Mouse (Mus musculus): Measurements from ENCODE around the gene Pef1. TPM values are rescaled to one million over a fixed set of nuclear protein-coding genes. Genes with fewer than 3 reads are reported as not detected.

Pef1 gene
- polyA plus RNA-seq, 1 experiment, result 56.9 TPM

DNA sequence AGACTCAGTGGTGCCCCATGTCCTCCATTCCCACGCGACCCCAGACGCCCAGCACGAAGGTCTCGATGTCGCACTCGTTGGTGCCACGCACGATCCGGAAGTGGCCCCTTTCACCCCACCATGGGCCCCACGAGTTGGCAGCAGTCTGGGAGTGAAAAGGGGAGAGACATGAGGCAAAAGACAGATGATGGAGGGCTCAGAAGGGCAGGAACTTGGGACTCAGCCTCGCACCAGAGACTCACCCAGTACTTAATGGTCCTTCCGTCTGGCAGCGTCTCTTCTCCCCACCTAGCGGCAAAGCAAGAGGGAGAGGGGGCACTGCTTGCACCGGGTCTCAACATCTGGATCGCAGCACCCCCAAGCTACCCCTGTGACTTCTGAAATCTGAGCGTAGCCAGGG lies 63.7 kb downstream of the Pef1 start:
- Histone ChIP-seq H3K4me3 (ENCODE audit: low read depth, low read length) (no peak overlapping the region), H3K4me1 (ENCODE audit: control insufficient read depth, insufficient read depth, low read length) (no peaks in the 10 kb centered on the region), H3K9ac (ENCODE audit: low read depth, poor library complexity, severe bottlenecking) (no peak overlapping the region), H3K36me3 (ENCODE audit: control insufficient read depth, insufficient read depth, low read length, poor library complexity, severe bottlenecking) (no peaks in the 10 kb centered on the region), H3K27me3 (ENCODE audit: control insufficient read depth, insufficient read depth, low read length, poor library complexity, severe bottlenecking) (no peaks in the 10 kb centered on the region), H3K27ac (ENCODE audit: insufficient read depth, low read length) (no peak overlapping the region), H3K9me3 (replicated peaks; ENCODE audit: control insufficient read depth, insufficient read depth, low read length, poor library complexity, severe bottlenecking) (no peaks in the 10 kb centered on the region)
- no peak for TF ChIP-seq EP300 (IDR thresholded peaks at IDR 0.05; ENCODE audit: insufficient read depth, low read depth, low read length)
- TF ChIP-seq CTCF (IDR thresholded peaks at IDR 0.05; ENCODE audit: low read depth, low read length), result no peak
- no peak for TF ChIP-seq POLR2A (IDR thresholded peaks at IDR 0.05; ENCODE audit: insufficient read depth, low read length)

DNA sequence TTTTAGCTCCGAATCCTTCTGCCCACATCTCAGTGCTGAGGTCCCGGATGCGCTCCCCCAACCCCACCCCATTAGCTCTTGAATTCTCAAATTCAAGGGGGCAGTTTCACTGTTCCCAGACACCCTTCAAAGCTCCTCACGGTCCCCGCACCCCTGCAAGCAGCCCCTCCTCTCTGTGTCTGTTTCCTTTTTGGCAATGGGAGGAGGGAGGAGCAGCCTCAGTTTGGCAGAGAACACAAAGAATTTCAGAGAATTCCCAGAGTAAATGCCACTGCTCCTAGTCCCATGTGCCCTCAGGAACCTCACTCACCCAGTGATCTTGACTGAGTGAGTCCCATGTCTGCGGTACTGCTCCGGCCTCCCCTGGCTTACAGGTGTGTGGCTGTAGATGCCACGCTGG lies 64.2 kb downstream of the Pef1 start:
- no peaks in the 10 kb centered on the region for H3K27me3 ChIP-seq (ENCODE audit: control insufficient read depth, insufficient read depth, low read length, poor library complexity, severe bottlenecking)
- H3K4me1 ChIP-seq (ENCODE audit: control insufficient read depth, insufficient read depth, low read length), result no peaks in the 10 kb centered on the region
- no peaks in the 10 kb centered on the region for H3K36me3 ChIP-seq (ENCODE audit: control insufficient read depth, insufficient read depth, low read length, poor library complexity, severe bottlenecking)
- H3K9me3 ChIP-seq (replicated peaks; ENCODE audit: control insufficient read depth, insufficient read depth, low read length, poor library complexity, severe bottlenecking), result no peaks in the 10 kb centered on the region
- no peak overlapping the region for H3K9ac ChIP-seq (ENCODE audit: low read depth, poor library complexity, severe bottlenecking)
- H3K4me3 ChIP-seq (ENCODE audit: low read depth, low read length), result no peak overlapping the region
- no peak overlapping the region for H3K27ac ChIP-seq (ENCODE audit: insufficient read depth, low read length)
- no peak for TF ChIP-seq POLR2A (IDR thresholded peaks at IDR 0.05; ENCODE audit: insufficient read depth, low read length)
- no peak for TF ChIP-seq CTCF (IDR thresholded peaks at IDR 0.05; ENCODE audit: low read depth, low read length)
- TF ChIP-seq EP300 (IDR thresholded peaks at IDR 0.05; ENCODE audit: insufficient read depth, low read depth, low read length), result no peak

- Histone ChIP-seq H3K4me1 (ENCODE audit: control insufficient read depth, insufficient read depth, low read length) (peaks cover 4% of the 10 kb centered on the region), H3K27me3 (ENCODE audit: control insufficient read depth, insufficient read depth, low read length, poor library complexity, severe bottlenecking) (no peaks in the 10 kb centered on the region), H3K9ac (ENCODE audit: low read depth, poor library complexity, severe bottlenecking) (no peak overlapping the region), H3K27ac (ENCODE audit: insufficient read depth, low read length) (no peak overlapping the region), H3K9me3 (replicated peaks; ENCODE audit: control insufficient read depth, insufficient read depth, low read length, poor library complexity, severe bottlenecking) (no peaks in the 10 kb centered on the region), H3K4me3 (ENCODE audit: low read depth, low read length) (peak overlapping the region; percentile 15), H3K36me3 (ENCODE audit: control insufficient read depth, insufficient read depth, low read length, poor library complexity, severe bottlenecking) (no peaks in the 10 kb centered on the region)
- no peak for TF ChIP-seq CTCF (IDR thresholded peaks at IDR 0.05; ENCODE audit: low read depth, low read length)
- no peak for TF ChIP-seq EP300 (IDR thresholded peaks at IDR 0.05; ENCODE audit: insufficient read depth, low read depth, low read length)
- no peak for TF ChIP-seq POLR2A (IDR thresholded peaks at IDR 0.05; ENCODE audit: insufficient read depth, low read length)
Observed at GRCm38 (mm10) chr4:130167321-130167720, 65.0 kb downstream of the Pef1 start.

DNA sequence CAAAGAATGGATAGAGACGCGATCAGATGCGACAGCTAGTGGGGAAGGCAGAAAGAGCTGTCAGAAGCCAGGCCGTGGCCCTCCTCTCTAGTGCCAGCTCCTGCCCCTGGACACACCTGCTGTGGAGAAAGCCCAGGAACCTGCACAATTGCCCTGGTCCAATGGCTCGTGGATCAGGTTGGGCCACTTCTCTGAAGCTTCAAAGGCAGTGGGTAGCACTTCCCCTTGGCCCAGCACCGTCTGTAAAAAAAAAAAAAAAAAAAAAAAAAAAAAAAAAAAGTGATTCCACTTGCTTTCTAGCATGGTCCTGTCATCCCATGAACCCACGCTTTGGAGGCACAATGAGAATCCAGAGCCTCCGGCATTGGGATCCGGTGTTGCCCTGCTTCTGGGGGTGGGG lies 65.5 kb downstream of the Pef1 start:
- TF ChIP-seq EP300 (IDR thresholded peaks at IDR 0.05; ENCODE audit: insufficient read depth, low read depth, low read length) (no peak), CTCF (IDR thresholded peaks at IDR 0.05; ENCODE audit: low read depth, low read length) (no peak), POLR2A (IDR thresholded peaks at IDR 0.05; ENCODE audit: insufficient read depth, low read length) (no peak)
- H3K4me1 ChIP-seq (ENCODE audit: control insufficient read depth, insufficient read depth, low read length), result peaks cover 4% of the 10 kb centered on the region
- no peaks in the 10 kb centered on the region for H3K36me3 ChIP-seq (ENCODE audit: control insufficient read depth, insufficient read depth, low read length, poor library complexity, severe bottlenecking)
- no peak overlapping the region for H3K27ac ChIP-seq (ENCODE audit: insufficient read depth, low read length)
- no peaks in the 10 kb centered on the region for H3K27me3 ChIP-seq (ENCODE audit: control insufficient read depth, insufficient read depth, low read length, poor library complexity, severe bottlenecking)
- peak overlapping the region; percentile 15 for H3K4me3 ChIP-seq (ENCODE audit: low read depth, low read length)
- H3K9me3 ChIP-seq (replicated peaks; ENCODE audit: control insufficient read depth, insufficient read depth, low read length, poor library complexity, severe bottlenecking), result no peaks in the 10 kb centered on the region
- no peak overlapping the region for H3K9ac ChIP-seq (ENCODE audit: low read depth, poor library complexity, severe bottlenecking)

GRCm38 (mm10) chr4:130168280-130169183 lies 66.2 kb downstream of the Pef1 start:
- peaks cover 4% of the 10 kb centered on the region for H3K4me1 ChIP-seq (ENCODE audit: control insufficient read depth, insufficient read depth, low read length)
- H3K9me3 ChIP-seq (replicated peaks; ENCODE audit: control insufficient read depth, insufficient read depth, low read length, poor library complexity, severe bottlenecking), result no peaks in the 10 kb centered on the region
- no peaks in the 10 kb centered on the region for H3K27me3 ChIP-seq (ENCODE audit: control insufficient read depth, insufficient read depth, low read length, poor library complexity, severe bottlenecking)
- H3K36me3 ChIP-seq (ENCODE audit: control insufficient read depth, insufficient read depth, low read length, poor library complexity, severe bottlenecking), result no peaks in the 10 kb centered on the region
- no peak overlapping the region for H3K9ac ChIP-seq (ENCODE audit: low read depth, poor library complexity, severe bottlenecking)
- TF ChIP-seq CTCF (IDR thresholded peaks at IDR 0.05; ENCODE audit: low read depth, low read length) (peak; percentile 3), EP300 (IDR thresholded peaks at IDR 0.05; ENCODE audit: insufficient read depth, low read depth, low read length) (no peak), POLR2A (IDR thresholded peaks at IDR 0.05; ENCODE audit: insufficient read depth, low read length) (no peak)
- H3K4me3 ChIP-seq (ENCODE audit: low read depth, low read length), result no peak overlapping the region
- no peak overlapping the region for H3K27ac ChIP-seq (ENCODE audit: insufficient read depth, low read length)

DNA sequence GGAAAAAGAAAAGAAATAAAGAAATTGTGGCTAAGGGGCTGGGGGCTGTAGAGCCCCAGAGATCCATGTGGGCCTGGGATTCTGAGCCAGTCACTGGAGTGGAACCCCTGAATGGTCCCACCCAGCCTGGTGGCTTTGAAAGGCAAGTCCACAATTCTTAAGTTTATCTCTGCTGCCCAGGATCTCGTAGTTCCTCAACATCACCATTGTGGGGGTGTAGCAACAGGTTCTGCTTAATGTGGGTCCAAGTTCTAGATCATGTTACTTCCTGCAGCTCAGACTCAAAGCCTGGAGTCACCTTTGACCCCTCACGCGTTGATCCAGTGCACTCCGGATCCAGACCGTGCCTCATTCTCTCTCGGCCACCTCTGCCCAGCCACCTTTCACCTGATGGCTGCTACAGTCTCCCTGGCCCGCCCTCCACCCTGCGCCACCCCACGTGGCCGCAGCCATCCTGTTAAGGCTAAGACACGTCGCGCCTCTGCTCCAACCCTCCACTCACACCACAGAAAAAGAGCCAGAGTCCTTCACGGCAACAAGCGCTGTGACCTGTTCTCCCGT lies 67.1 kb downstream of the Pef1 start:
- H3K9me3 ChIP-seq (replicated peaks; ENCODE audit: control insufficient read depth, insufficient read depth, low read length, poor library complexity, severe bottlenecking), result no peaks in the 10 kb centered on the region
- no peak for TF ChIP-seq CTCF (IDR thresholded peaks at IDR 0.05; ENCODE audit: low read depth, low read length)
- TF ChIP-seq POLR2A (IDR thresholded peaks at IDR 0.05; ENCODE audit: insufficient read depth, low read length), result no peak
- TF ChIP-seq EP300 (IDR thresholded peaks at IDR 0.05; ENCODE audit: insufficient read depth, low read depth, low read length), result no peak
- peaks cover 6% of the 10 kb centered on the region for H3K4me1 ChIP-seq (ENCODE audit: control insufficient read depth, insufficient read depth, low read length)
- H3K27me3 ChIP-seq (ENCODE audit: control insufficient read depth, insufficient read depth, low read length, poor library complexity, severe bottlenecking), result no peaks in the 10 kb centered on the region
- no peaks in the 10 kb centered on the region for H3K36me3 ChIP-seq (ENCODE audit: control insufficient read depth, insufficient read depth, low read length, poor library complexity, severe bottlenecking)
- no peak overlapping the region for H3K27ac ChIP-seq (ENCODE audit: insufficient read depth, low read length)
- no peak overlapping the region for H3K4me3 ChIP-seq (ENCODE audit: low read depth, low read length)
- no peak overlapping the region for H3K9ac ChIP-seq (ENCODE audit: low read depth, poor library complexity, severe bottlenecking)

Measured in ES-Bruce4 (cell line).